Mouse (Mus musculus): ENCODE results near the gene Nckap5. TPM values are rescaled to one million over a fixed set of nuclear protein-coding genes. Genes with fewer than 3 reads are reported as not detected.
"Not testable (repeated sequence)": the region's sequence is repeated elsewhere in the genome, so short reads cannot be mapped to it uniquely, and the experiment has no call there.

Gene Nckap5
- polyA plus RNA-seq, 1 experiment: 0.11 TPM

DNA sequence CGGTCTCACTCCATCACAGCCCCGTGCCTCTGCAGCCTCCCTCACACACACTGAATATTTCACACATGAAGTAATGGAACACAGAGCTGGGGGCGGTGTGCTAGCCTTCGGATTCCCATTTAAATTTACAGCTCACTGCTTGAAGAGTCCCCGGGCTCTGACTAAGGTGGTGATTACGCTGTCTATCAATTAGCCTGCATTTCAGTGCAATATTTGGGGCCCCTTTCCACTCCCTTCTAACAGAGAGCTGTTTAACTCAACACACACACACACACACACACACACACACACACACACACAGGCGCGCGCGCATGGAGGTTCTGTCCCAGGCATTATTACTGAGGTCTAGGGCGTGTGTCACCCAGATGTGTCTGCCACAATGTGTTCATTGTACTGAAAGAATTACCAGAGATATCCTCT, 31.2 kb downstream of the Nckap5 start:
- Histone ChIP-seq H3K36me3 (ENCODE audit: control insufficient read depth, insufficient read depth) (no peaks in the 10 kb centered on the region), H3K4me2 (ENCODE audit: low read depth) (no peak overlapping the region), H3K79me2 (ENCODE audit: control insufficient read depth, insufficient read depth) (no peaks in the 10 kb centered on the region), H3ac (ENCODE audit: control insufficient read depth, insufficient read length) (no peak overlapping the region), H3K4me3 (no peak overlapping the region), H3K27me3 (ENCODE audit: control insufficient read depth, insufficient read depth, insufficient read length) (no peaks in the 10 kb centered on the region)
- no peak for TF ChIP-seq POLR2A (IDR thresholded peaks at IDR 0.05; ENCODE audit: insufficient read length, low read depth)
- TF ChIP-seq MYOD1 (IDR thresholded peaks at IDR 0.05; ENCODE audit: control insufficient read depth in 1 of 3, insufficient read length in 2 of 3, low read depth in 2 of 3): no peak
- no peak for TF ChIP-seq CEBPB (IDR thresholded peaks at IDR 0.05; ENCODE audit: insufficient read depth, poor library complexity, severe bottlenecking)
- no peak for TF ChIP-seq TCF12 (IDR thresholded peaks at IDR 0.05; ENCODE audit: insufficient read depth, poor library complexity, severe bottlenecking)
- no peak for TF ChIP-seq POLR2AphosphoS2 (IDR thresholded peaks at IDR 0.05; ENCODE audit: insufficient read length, low read depth)
- no peak for TF ChIP-seq MYOG (IDR thresholded peaks at IDR 0.05; ENCODE audit: control insufficient read depth in 1 of 3, insufficient read depth in 1 of 3, insufficient read length in 2 of 3, low read depth in 2 of 3)
- TF ChIP-seq USF1 (IDR thresholded peaks at IDR 0.05; ENCODE audit: low read depth): no peak
- no peak for TF ChIP-seq REST (IDR thresholded peaks at IDR 0.05; ENCODE audit: insufficient read depth, insufficient read length)
- no peak for TF ChIP-seq E2F4 (IDR thresholded peaks at IDR 0.05; ENCODE audit: insufficient read depth)
- TF ChIP-seq TCF3 (IDR thresholded peaks at IDR 0.05; ENCODE audit: insufficient read length, low read depth): no peak
- no peak for TF ChIP-seq MAX (IDR thresholded peaks at IDR 0.05; ENCODE audit: low read depth)
- TF ChIP-seq SRF (IDR thresholded peaks at IDR 0.05; ENCODE audit: control insufficient read depth, insufficient read length, low read depth): no peak

DNA sequence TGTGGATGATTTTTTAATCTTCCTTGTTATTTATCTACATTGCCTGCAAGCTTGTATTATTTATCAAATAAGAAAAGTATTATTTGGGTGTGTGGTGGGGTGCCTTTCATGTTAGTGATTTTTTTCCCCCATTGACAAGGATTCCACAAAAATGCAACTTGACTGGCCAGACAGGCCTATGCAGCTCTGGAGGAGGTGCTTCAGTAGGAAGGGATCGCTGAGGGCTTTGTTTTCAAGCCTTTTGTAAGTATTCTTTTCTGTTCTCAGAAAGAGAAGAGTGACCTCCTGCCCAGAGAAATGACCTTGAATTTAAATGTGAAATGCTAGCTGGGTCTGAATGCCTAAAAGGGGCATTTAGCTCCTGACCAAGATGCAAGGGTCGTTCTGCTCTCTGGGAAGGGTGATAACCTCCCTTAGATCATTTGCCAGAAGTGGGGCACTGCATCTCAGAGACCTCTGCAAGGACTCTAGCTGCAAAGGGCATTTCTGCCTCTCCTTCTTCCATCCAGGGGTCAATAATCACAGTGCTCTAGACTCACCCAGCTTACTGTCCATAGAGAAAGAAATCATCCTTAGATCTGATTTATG, 50.2 kb downstream of the Nckap5 start:
- H3K4me2 ChIP-seq (ENCODE audit: low read depth); H3ac ChIP-seq (ENCODE audit: control insufficient read depth, insufficient read length); H3K27me3 ChIP-seq (ENCODE audit: control insufficient read depth, insufficient read depth, insufficient read length); H3K4me3 ChIP-seq; H3K36me3 ChIP-seq (ENCODE audit: control insufficient read depth, insufficient read depth); H3K79me2 ChIP-seq (ENCODE audit: control insufficient read depth, insufficient read depth): not testable (repeated sequence)

- H3ac ChIP-seq (ENCODE audit: control insufficient read depth, insufficient read length); H3K36me3 ChIP-seq (ENCODE audit: control insufficient read depth, insufficient read depth); H3K4me3 ChIP-seq; H3K79me2 ChIP-seq (ENCODE audit: control insufficient read depth, insufficient read depth); H3K4me2 ChIP-seq (ENCODE audit: low read depth); H3K27me3 ChIP-seq (ENCODE audit: control insufficient read depth, insufficient read depth, insufficient read length): not testable (repeated sequence)
Measured at GRCm38 (mm10) chr1:126773947-126774346, 56.7 kb downstream of the Nckap5 start.

- no peak overlapping the region for H3ac ChIP-seq (ENCODE audit: control insufficient read depth, insufficient read length)
- H3K79me2 ChIP-seq (ENCODE audit: control insufficient read depth, insufficient read depth): no peaks in the 10 kb centered on the region
- TF ChIP-seq MAX (IDR thresholded peaks at IDR 0.05; ENCODE audit: low read depth): no peak
- no peak for TF ChIP-seq MYOG (IDR thresholded peaks at IDR 0.05; ENCODE audit: control insufficient read depth in 1 of 3, insufficient read depth in 1 of 3, insufficient read length in 2 of 3, low read depth in 2 of 3)
- TF ChIP-seq SRF (IDR thresholded peaks at IDR 0.05; ENCODE audit: control insufficient read depth, insufficient read length, low read depth): no peak
- TF ChIP-seq TCF3 (IDR thresholded peaks at IDR 0.05; ENCODE audit: insufficient read length, low read depth): no peak
- TF ChIP-seq USF1 (IDR thresholded peaks at IDR 0.05; ENCODE audit: low read depth): no peak
- no peak for TF ChIP-seq E2F4 (IDR thresholded peaks at IDR 0.05; ENCODE audit: insufficient read depth)
- no peak for TF ChIP-seq REST (IDR thresholded peaks at IDR 0.05; ENCODE audit: insufficient read depth, insufficient read length)
- no peak for TF ChIP-seq CEBPB (IDR thresholded peaks at IDR 0.05; ENCODE audit: insufficient read depth, poor library complexity, severe bottlenecking)
- TF ChIP-seq POLR2A (IDR thresholded peaks at IDR 0.05; ENCODE audit: insufficient read length, low read depth): no peak
- no peak for TF ChIP-seq TCF12 (IDR thresholded peaks at IDR 0.05; ENCODE audit: insufficient read depth, poor library complexity, severe bottlenecking)
- no peak for TF ChIP-seq MYOD1 (IDR thresholded peaks at IDR 0.05; ENCODE audit: control insufficient read depth in 1 of 3, insufficient read length in 2 of 3, low read depth in 2 of 3)
- TF ChIP-seq POLR2AphosphoS2 (IDR thresholded peaks at IDR 0.05; ENCODE audit: insufficient read length, low read depth): no peak
- H3K4me3 ChIP-seq: no peak overlapping the region
- no peak overlapping the region for H3K4me2 ChIP-seq (ENCODE audit: low read depth)
- no peaks in the 10 kb centered on the region for H3K27me3 ChIP-seq (ENCODE audit: control insufficient read depth, insufficient read depth, insufficient read length)
- H3K36me3 ChIP-seq (ENCODE audit: control insufficient read depth, insufficient read depth): no peaks in the 10 kb centered on the region
Measured at GRCm38 (mm10) chr1:126766971-126767370, 63.6 kb downstream of the Nckap5 start.

GRCm38 (mm10) chr1:126765506-126766170, 65.0 kb downstream of the Nckap5 start:
- Histone ChIP-seq H3K36me3 (ENCODE audit: control insufficient read depth, insufficient read depth) (no peaks in the 10 kb centered on the region), H3ac (ENCODE audit: control insufficient read depth, insufficient read length) (no peak overlapping the region), H3K79me2 (ENCODE audit: control insufficient read depth, insufficient read depth) (no peaks in the 10 kb centered on the region), H3K4me2 (ENCODE audit: low read depth) (no peak overlapping the region), H3K27me3 (ENCODE audit: control insufficient read depth, insufficient read depth, insufficient read length) (no peaks in the 10 kb centered on the region), H3K4me3 (no peak overlapping the region)
- TF ChIP-seq MAX (IDR thresholded peaks at IDR 0.05; ENCODE audit: low read depth) (no peak), SRF (IDR thresholded peaks at IDR 0.05; ENCODE audit: control insufficient read depth, insufficient read length, low read depth) (no peak), POLR2A (IDR thresholded peaks at IDR 0.05; ENCODE audit: insufficient read length, low read depth) (no peak), TCF12 (IDR thresholded peaks at IDR 0.05; ENCODE audit: insufficient read depth, poor library complexity, severe bottlenecking) (no peak), POLR2AphosphoS2 (IDR thresholded peaks at IDR 0.05; ENCODE audit: insufficient read length, low read depth) (no peak), TCF3 (IDR thresholded peaks at IDR 0.05; ENCODE audit: insufficient read length, low read depth) (no peak), MYOG (IDR thresholded peaks at IDR 0.05; ENCODE audit: control insufficient read depth in 1 of 3, insufficient read depth in 1 of 3, insufficient read length in 2 of 3, low read depth in 2 of 3) (no peak), CEBPB (IDR thresholded peaks at IDR 0.05; ENCODE audit: insufficient read depth, poor library complexity, severe bottlenecking) (no peak), E2F4 (IDR thresholded peaks at IDR 0.05; ENCODE audit: insufficient read depth) (no peak), MYOD1 (IDR thresholded peaks at IDR 0.05; ENCODE audit: control insufficient read depth in 1 of 3, insufficient read length in 2 of 3, low read depth in 2 of 3) (no peak), USF1 (IDR thresholded peaks at IDR 0.05; ENCODE audit: low read depth) (no peak), REST (IDR thresholded peaks at IDR 0.05; ENCODE audit: insufficient read depth, insufficient read length) (no peak)

Data from myocyte (in vitro differentiated cells).